Mouse (Mus musculus) small intestine, adult 2 months (tissue): Measurements from ENCODE around the gene Car2.

Experiments
- CTCF ChIP-seq: fragments of 200-500 bp; IDR thresholded peaks from 2 replicates; pipeline ENCODE4 v1.5.1; 2012; ENCODE audit warnings: low read depth, mild to moderate bottlenecking, control low read depth, inconsistent platforms, low read length, moderate library complexity, mixed read lengths; ENCODE audit not compliant: insufficient replicate concordance, insufficient read length; ENCODE audit errors: extremely low read depth
- POLR2A ChIP-seq: fragments of 200-500 bp; IDR thresholded peaks from 2 replicates; pipeline ENCODE4 v1.6.1; 2012; ENCODE audit warnings: low read depth, mild to moderate bottlenecking, control low read depth, inconsistent platforms, low read length, moderate library complexity

DNA sequence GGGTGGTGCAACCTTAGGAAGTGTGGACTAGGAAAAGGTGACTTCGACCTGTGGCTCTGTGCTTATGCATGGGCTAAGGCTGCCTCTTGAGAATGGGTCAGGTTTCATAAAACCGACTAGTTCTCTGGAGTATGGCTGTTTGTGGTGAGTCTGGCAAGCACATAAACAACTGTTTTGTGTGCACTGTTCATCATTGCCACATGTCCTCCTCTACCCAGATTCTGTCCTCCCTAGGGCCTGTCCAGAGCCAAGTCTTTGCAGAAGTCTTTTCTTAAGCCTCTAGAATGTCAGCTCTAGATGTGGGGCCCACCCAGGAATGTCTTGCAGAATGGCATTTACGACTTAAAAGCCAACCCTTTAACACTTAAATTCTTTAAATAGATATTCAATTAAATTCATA is 28.2 kb upstream of the Car2 start:
- no peak for TF ChIP-seq CTCF
- no peak for TF ChIP-seq POLR2A
